Mouse (Mus musculus) midbrain, embryonic 11.5 days (tissue): ENCODE measurements at regions not wholly inside any gene's neighbourhood (a gene's known extent, or its start where the extent isn't known, plus 50 kb on each side); places are given as distances from the start of the nearest gene placed in this dataset.
A peak's percentile ranks its signal among the peaks of the same experiment; 100 is the strongest.

Experiments used
- ATAC-seq: fragments of 200-750 bp; cut with Nextera tagmentation; 2 replicates; pipeline ENCODE4 v1.8.0; 2017; ENCODE audit warnings: moderate TSS enrichment, moderate library complexity; ENCODE audit not compliant: low FRiP score
- DNase-seq: peaks from one replicate; pipeline ENCODE4 v3.0.0; 2015; ENCODE audit warnings: low spot score; ENCODE audit errors: missing footprints
- H3K27ac ChIP-seq: fragments of 300-500 bp; sonication (generic); 2 replicates; pipeline ENCODE4 v1.5.1; 2014; ENCODE audit warnings: low read depth, low read length
- H3K27me3 ChIP-seq: fragments of 300-500 bp; sonication (generic); 2 replicates; pipeline ENCODE4 v1.6.1; 2014; ENCODE audit warnings: mild to moderate bottlenecking, low read length, moderate library complexity, mixed read lengths; ENCODE audit not compliant: control insufficient read depth, insufficient read depth
- H3K36me3 ChIP-seq: fragments of 300-500 bp; sonication (generic); 2 replicates; pipeline ENCODE4 v1.6.1; 2014; ENCODE audit warnings: mild to moderate bottlenecking, low read length, moderate library complexity, mixed read lengths; ENCODE audit not compliant: control insufficient read depth, insufficient read depth
- H3K4me1 ChIP-seq: fragments of 300-500 bp; sonication (generic); 2 replicates; pipeline ENCODE4 v1.6.1; 2014; ENCODE audit warnings: low read length; ENCODE audit not compliant: control insufficient read depth, insufficient read depth
- H3K4me2 ChIP-seq: fragments of 300-500 bp; sonication (generic); 2 replicates; pipeline ENCODE4 v1.6.1; 2014; ENCODE audit warnings: mild to moderate bottlenecking, moderate library complexity
- H3K4me3 ChIP-seq: fragments of 300-500 bp; sonication (generic); 2 replicates; pipeline ENCODE4 v1.5.1; 2014; ENCODE audit warnings: low read depth, low read length
- H3K9ac ChIP-seq: fragments of 300-500 bp; sonication (generic); 2 replicates; pipeline ENCODE4 v1.6.1; 2014; ENCODE audit warnings: low read length
- H3K9me3 ChIP-seq: fragments of 300-500 bp; sonication (generic); 2 replicates; pipeline ENCODE4 v1.6.1; 2016; ENCODE audit warnings: low read length; ENCODE audit not compliant: control insufficient read depth
- WGBS: fragments of 180-500 bp; shearing (Covaris S2); extraction: QIAGEN DNeasy Blood & Tissue Kit; methylation state at CpG from one replicate; pipeline ENCODE4 v1.1.7; 2014; 5-methylcytosine and 5-hydroxymethylcytosine counted together

DNA sequence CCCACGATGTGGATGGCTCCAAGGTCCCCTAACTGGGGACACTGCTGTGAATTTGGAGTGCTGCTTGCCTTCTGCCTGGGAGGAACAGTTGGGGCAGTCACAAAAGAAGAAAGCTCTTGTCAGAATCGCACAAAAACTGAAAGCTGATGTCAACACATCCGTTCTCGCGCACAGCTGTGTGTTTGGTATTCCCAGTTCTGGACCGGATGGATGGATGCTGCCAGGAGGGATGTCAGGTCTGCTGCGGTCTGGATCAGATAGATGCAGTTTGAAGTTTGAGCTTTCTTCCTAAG is 141.6 kb upstream of the Plekha5 start:
- H3K36me3 ChIP-seq = no peaks in the 10 kb centered on the region
- H3K4me3 ChIP-seq = no peak overlapping the region
- DNase-seq = no peak
- 0 out of 2 replicates have a peak, but pooled peaks have one; percentile 35 for ATAC-seq
- H3K9me3 ChIP-seq = no peaks in the 10 kb centered on the region
- H3K27ac ChIP-seq = no peak overlapping the region
- no peaks in the 10 kb centered on the region for H3K27me3 ChIP-seq
- H3K4me2 ChIP-seq = no peak overlapping the region
- no peak overlapping the region for H3K9ac ChIP-seq
- H3K4me1 ChIP-seq = peaks cover 6% of the 10 kb centered on the region
- 71% methylated on average over 7 of the region's 7 CpGs for WGBS

DNA sequence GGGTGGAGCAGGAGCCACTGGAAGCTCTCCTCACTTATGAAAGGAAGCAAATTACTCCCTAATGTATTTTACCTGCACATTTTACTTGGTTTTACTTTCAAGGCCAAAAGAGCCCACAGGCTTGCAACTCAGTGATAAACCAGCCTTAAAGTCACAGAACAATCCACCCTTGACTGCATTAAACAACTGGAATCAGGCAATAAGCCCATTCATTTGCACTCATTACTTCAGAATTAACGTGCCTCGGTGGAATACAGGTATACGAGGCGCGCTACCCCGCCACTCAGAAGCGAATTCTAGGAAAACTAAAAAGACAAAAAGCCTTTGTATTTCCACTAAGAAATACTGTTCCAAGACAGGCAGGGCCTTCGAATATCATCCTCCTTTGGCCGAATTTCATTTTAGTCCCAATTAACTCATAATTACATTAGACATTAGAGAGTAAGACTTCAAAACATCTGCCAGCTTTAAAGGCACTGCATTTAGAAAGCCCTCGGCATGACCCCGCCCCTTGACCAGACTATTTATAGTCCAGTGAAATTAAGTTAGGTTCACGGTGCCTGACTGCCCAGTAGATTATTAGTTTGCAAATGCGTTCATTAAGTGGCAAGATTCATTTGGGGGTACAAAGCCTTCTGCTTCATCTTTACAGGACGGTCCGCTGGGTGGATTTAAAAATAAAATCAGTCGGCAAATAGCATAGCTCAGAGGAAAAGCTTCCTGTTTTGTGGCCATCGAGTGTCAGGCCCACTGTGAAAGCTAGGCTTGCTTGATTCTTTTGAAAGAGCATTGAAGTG is 142.2 kb upstream of the Plekha5 start:
- no peak overlapping the region for H3K4me2 ChIP-seq
- H3K4me3 ChIP-seq = no peak overlapping the region
- H3K4me1 ChIP-seq = peaks cover 6% of the 10 kb centered on the region
- 75% methylated on average over 17 of the region's 17 CpGs for WGBS
- no peaks in the 10 kb centered on the region for H3K9me3 ChIP-seq
- H3K9ac ChIP-seq = no peak overlapping the region
- no peak overlapping the region for H3K27ac ChIP-seq
- no peaks in the 10 kb centered on the region for H3K36me3 ChIP-seq
- ATAC-seq (no peak), DNase-seq (no peak)
- H3K27me3 ChIP-seq = no peaks in the 10 kb centered on the region

DNA sequence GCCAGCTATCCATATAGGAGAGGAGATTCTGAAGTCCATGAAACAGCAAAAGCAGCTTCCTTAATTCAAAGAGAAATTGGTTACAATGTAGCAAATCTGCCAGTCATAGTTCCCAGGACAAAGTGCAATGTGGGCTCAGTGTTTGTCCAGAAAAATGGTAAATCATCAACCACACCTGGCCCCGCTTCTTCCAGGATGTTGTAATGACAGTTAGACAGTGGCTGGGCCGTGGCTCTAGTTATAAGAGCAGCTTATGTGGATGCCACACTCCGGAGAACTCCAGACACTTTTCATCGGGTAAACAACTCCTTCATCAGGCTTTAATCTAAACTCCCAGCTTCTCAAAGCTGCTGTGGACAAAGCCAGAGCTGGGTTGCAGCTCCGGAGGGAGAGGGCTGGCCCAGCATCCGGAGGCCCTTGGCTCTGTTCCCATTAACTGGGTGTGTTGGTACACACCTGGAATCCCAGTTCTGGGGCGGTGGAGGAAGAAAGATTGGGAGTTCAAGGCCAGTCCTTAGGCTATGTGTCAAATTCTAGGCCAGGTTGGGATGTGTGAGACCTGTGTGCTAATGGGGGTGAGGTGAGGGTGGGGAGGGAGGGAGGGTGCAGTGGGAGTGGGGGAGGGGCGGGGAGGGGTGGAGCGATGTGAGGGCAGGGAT is 142.9 kb upstream of the Plekha5 start:
- 63% methylated on average over 9 of the region's 9 CpGs for WGBS
- no peak for DNase-seq
- H3K4me2 ChIP-seq = no peak overlapping the region
- no peaks in the 10 kb centered on the region for H3K36me3 ChIP-seq
- peaks cover 6% of the 10 kb centered on the region for H3K4me1 ChIP-seq
- no peaks in the 10 kb centered on the region for H3K9me3 ChIP-seq
- no peak overlapping the region for H3K27ac ChIP-seq
- no peak overlapping the region for H3K9ac ChIP-seq
- H3K27me3 ChIP-seq = no peaks in the 10 kb centered on the region
- H3K4me3 ChIP-seq = no peak overlapping the region
- ATAC-seq = peak; percentile 16; the same call in 1 of the 2 replicates

DNA sequence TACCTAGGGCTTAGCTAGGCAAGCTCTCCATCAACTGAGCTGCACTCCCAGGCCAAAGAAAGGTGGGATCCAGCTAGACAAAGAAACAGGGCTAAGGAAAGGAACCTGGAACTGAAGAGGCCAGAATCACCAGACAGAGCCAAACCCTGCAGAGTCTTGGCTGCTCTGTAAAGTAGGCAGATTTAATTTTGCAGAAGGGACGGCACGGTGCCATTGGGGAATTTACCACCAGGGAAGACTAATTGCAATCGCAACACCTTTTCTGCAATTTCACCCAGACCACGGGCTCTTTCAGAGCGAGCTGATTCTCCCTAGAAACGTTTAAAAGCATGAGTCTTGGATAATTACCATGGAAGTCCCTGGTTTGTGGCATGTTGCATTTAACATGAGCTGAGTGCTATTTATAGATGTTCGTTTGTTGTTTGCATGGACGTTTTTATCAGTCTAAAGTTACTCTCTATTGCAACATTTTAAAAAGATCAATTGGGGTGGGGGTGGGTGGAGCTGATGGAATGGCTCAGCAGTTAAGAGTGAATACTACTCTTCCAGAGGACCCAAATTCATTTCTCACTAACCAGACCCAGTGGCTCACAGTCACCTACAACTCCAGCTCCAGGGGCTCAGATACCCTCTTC is 144.0 kb upstream of the Plekha5 start:
- WGBS = 90% methylated on average over 8 of the region's 8 CpGs
- Histone ChIP-seq H3K4me3 (no peak overlapping the region), H3K27me3 (no peaks in the 10 kb centered on the region), H3K36me3 (no peaks in the 10 kb centered on the region), H3K27ac (no peak overlapping the region), H3K4me2 (no peak overlapping the region), H3K9me3 (no peaks in the 10 kb centered on the region), H3K4me1 (peaks cover 6% of the 10 kb centered on the region; the same call in 1 of the 2 replicates), H3K9ac (no peak overlapping the region)
- no peak for ATAC-seq
- no peak for DNase-seq

DNA sequence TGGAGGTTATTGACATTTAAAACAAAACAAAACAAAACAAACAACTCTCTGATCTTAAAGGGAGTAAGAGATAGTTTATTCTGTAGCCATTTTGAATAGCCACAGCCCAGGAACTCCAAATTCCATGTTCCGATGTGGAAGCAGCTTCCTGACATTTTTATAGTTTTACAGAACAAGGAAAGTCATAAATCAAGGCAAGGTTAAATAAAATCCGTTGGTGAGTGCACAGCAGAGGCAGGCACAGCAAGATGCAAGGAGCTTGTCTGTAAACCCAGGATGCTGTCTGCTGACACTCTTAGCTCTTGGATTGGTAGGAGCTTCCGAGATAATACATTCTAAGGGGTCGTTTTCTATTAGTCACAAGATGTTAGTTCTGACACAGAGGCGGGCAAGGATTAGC is 145.1 kb upstream of the Plekha5 start:
- Histone ChIP-seq H3K4me1 (peaks cover 6% of the 10 kb centered on the region; the same call in 1 of the 2 replicates), H3K27ac (no peak overlapping the region), H3K27me3 (no peaks in the 10 kb centered on the region), H3K9ac (no peak overlapping the region), H3K9me3 (no peaks in the 10 kb centered on the region), H3K36me3 (no peaks in the 10 kb centered on the region), H3K4me2 (no peak overlapping the region), H3K4me3 (no peak overlapping the region)
- no peak for ATAC-seq
- 57% methylated on average over 5 of the region's 5 CpGs for WGBS
- DNase-seq = no peak

DNA sequence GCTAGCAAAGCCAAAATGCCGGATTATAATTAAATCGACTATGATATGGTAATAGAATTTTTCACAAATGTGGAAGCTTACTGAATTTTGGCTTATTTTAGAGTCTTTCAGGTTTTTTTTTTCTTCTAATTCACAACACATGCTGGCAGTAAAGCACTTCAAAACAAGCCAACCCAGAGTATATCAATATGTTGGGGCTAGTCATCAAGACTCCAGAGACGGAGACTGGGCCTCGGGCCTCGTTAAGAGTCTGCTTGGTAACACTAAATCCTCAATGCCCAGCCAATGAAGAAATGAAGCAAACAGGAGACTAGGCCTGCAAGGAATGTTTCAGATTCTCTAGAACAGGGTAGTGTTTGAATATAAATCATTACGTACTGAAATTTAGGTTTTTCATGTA is 153.3 kb upstream of the Plekha5 start:
- Histone ChIP-seq H3K27me3 (no peaks in the 10 kb centered on the region), H3K9ac (no peak overlapping the region), H3K4me3 (no peak overlapping the region), H3K36me3 (no peaks in the 10 kb centered on the region), H3K9me3 (no peaks in the 10 kb centered on the region), H3K27ac (no peak overlapping the region), H3K4me1 (no peaks in the 10 kb centered on the region), H3K4me2 (no peak overlapping the region)
- ATAC-seq (no peak), DNase-seq (no peak)
- 92% methylated on average over 6 of the region's 6 CpGs for WGBS

DNA sequence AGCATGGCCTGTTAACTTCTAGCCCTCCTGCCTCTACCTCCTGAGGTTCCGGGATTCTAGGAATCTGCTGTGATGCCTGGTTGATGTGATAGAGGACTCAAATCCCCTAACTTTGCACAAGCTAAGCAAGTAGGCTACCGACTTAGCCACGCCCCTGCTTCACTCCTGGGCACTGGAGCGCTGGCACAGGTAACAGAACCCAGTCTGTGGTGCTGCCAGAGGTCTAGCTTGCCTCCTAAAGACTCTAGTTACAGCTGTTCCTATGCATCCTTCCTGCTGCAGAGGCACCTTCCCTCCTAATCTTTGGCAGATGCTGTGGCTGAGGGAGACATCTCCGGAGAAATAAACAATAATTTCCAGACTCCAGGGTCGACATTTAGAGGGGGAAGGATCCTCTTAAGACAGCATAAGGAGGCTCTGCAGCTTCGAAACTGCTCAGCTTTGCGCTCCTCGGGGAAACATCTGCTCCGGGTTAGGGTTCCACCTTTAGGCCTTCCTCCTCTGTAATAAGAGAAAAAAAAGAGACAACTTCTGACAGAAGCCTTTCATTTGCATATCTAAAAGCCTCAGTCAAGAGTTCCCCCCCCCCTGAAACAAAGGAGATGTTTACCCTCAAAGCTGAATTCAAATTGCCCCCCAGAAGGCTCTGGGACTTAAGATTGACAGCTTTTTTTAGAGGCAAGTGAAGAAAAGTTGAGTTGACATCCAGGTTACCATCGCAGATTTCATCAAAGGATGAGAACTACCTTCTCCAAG is 155.4 kb upstream of the Plekha5 start:
- DNase-seq = no peak
- no peak overlapping the region for H3K9ac ChIP-seq
- no peak overlapping the region for H3K4me2 ChIP-seq
- H3K4me3 ChIP-seq = no peak overlapping the region
- WGBS = 41% methylated on average over 11 of the region's 11 CpGs
- H3K27ac ChIP-seq = no peak overlapping the region
- no peaks in the 10 kb centered on the region for H3K27me3 ChIP-seq
- ATAC-seq = no peak
- H3K36me3 ChIP-seq = no peaks in the 10 kb centered on the region
- H3K9me3 ChIP-seq = no peaks in the 10 kb centered on the region
- H3K4me1 ChIP-seq = no peaks in the 10 kb centered on the region

DNA sequence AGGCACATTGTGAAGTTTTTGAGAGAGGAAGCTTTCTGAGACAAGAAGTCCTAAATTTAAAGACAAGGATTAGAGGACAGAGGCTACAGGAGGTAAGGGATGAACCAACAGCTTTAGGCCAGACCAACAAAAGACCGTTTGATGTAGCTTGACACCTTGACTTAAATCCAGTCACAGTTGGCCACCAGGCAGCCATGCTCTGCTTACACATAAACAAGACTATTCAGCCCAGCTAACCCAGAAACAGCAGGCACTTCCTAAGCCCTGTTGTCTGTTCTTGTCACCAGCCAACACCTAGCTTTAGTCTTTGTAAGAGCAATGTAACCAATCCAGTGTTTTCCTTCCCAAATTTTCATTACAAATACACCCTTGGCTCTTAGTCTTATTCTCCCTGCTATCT is 159.9 kb upstream of the Plekha5 start:
- DNase-seq (no peak), ATAC-seq (no peak)
- H3K4me1 ChIP-seq = no peaks in the 10 kb centered on the region
- 27% methylated on average over 1 of the region's 1 CpGs for WGBS
- no peaks in the 10 kb centered on the region for H3K36me3 ChIP-seq
- H3K27me3 ChIP-seq = no peaks in the 10 kb centered on the region
- H3K27ac ChIP-seq = no peak overlapping the region
- no peak overlapping the region for H3K4me3 ChIP-seq
- H3K9ac ChIP-seq = no peak overlapping the region
- H3K9me3 ChIP-seq = no peaks in the 10 kb centered on the region
- H3K4me2 ChIP-seq = no peak overlapping the region

DNA sequence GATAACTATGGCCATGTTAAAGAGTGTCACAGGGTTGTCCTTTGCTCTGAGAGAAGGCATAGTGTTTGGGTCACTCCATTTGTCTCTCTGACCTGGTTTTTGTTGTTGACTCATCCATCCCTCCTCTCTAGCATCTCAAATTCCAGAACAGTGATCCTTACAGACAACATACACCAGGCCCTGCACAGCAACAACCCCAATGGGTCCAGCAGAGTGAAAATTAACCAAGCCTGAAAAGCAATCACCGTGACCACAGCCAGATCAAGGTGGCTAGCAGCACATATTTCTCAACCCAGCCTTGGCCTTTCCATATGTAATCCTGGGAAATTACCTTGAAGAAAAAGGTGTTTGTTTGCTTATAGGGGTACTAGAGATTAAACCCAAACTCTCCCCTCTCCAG is 162.0 kb upstream of the Plekha5 start:
- H3K27ac ChIP-seq = no peak overlapping the region
- no peaks in the 10 kb centered on the region for H3K36me3 ChIP-seq
- H3K9me3 ChIP-seq = no peaks in the 10 kb centered on the region
- no peaks in the 10 kb centered on the region for H3K4me1 ChIP-seq
- no peak for ATAC-seq
- DNase-seq = no peak
- WGBS = 94% methylated on average over 1 of the region's 1 CpGs
- H3K4me3 ChIP-seq = no peak overlapping the region
- no peaks in the 10 kb centered on the region for H3K27me3 ChIP-seq
- H3K9ac ChIP-seq = no peak overlapping the region
- H3K4me2 ChIP-seq = no peak overlapping the region
